Mouse (Mus musculus): ENCODE data around the gene Il9r.

DNA sequence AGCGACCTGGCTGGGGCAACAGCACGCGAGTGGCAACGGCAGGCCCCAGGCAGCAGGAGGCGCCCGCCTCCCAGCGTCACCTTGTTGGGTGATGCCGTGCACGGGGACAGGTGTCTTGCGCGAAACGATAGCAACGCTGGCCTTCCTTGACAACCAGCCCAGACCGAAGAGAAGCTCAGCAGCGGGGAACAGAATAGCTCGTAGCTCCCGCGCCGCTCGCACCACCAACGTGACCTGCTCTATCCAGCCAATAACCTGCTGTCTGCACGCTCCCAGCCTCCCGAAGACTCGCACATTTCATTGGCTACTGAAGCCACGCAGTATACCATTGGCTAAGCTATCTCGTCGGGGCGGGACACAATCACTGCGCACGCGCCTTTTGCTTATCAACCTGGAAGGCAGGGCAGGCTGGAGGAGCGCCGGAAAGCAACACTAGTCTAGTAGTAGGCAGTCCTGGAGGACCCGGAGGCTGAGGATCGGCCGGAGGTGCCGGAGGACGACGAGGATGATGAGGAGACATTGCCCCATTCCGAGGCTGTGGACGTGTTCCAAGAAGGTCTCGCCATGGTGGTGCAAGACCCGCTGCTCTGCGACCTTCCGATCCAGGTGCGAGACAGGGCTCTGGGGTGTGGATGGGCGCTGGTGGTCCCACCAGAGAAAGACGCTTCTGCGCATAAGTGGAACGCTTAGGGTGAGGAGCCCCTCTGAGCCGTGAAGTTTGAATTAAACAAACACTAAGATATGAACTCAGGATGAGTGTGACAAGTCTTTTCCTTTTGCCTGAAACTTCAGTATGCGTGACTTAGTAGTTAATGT, 5.2 kb upstream of the Il9r start, which contains the start of gene Snrnp25:
- TF ChIP-seq CHD2 (IDR thresholded peaks at IDR 0.05; ENCODE audit: low read length) (peak; percentile 92), POLR2A (IDR thresholded peaks at IDR 0.05; ENCODE audit: low read depth, low read length) (peak; percentile 93), ETS1 (conservative IDR thresholded peaks at IDR 0.05; ENCODE audit: low read depth, low read length) (no peak; the same call in 1 of the 2 replicates), CTCF (conservative IDR thresholded peaks at IDR 0.05 in 1 of 2, IDR thresholded peaks at IDR 0.05 in 1 of 2; ENCODE audit: low read depth in 2 of 2, low read length in 2 of 2) (peak in 1 of 2 experiments; percentile 72; a peak in 3 of 4 replicates), ZNF384 (IDR thresholded peaks at IDR 0.05; ENCODE audit: low read depth, low read length) (no peak), USF2 (conservative IDR thresholded peaks at IDR 0.05; ENCODE audit: low read depth, low read length) (peak; percentile 64)
